Mouse (Mus musculus) gastrocnemius, postnatal 4 days (tissue): ENCODE results near the gene Rad51ap2. TPM values are rescaled to one million over a fixed set of nuclear protein-coding genes. Genes with fewer than 3 reads are reported as not detected.

Source experiments
- DNase-seq, 2 experiments: peaks; one replicate each; pipeline ENCODE4 v3.0.0; 2021 to 2022; ENCODE audit warnings: low spot score in 2 of 2, mixed read lengths in 2 of 2
- long read RNA-seq, 2 experiments: library from polyadenylated mRNA; stranded (forward); transcript quantifications; one replicate each; pipeline ENCODE4 v2.0.0; 2021
- total RNA-seq, 2 experiments: library from RNA; stranded (reverse); gene quantifications; 2 replicates each; pipeline ENCODE4 v1.2.3; 2021

Rad51ap2 gene
- under 1 TPM; 0.16 to 0.17 TPM for total RNA-seq
- long read RNA-seq, experiment 1, result 0 reads
- long read RNA-seq, experiment 2, result 0 reads

- DNase-seq, result peak; percentile 55 to 84
Measured at GRCm38 (mm10) chr12:11455549-11456194, at the start of gene Rad51ap2. Gene Rad51ap2, plus strand, starts transcription at chr12:11456079.

GRCm38 (mm10) chr12:11407679-11408078 lies 48.2 kb upstream of the Rad51ap2 start:
- DNase-seq, result no peak

GRCm38 (mm10) chr12:11418112-11418511 lies 37.8 kb upstream of the Rad51ap2 start:
- no peak for DNase-seq

- no peak for DNase-seq
Measured at GRCm38 (mm10) chr12:11427396-11427795, 28.5 kb upstream of the Rad51ap2 start.

- DNase-seq, result no peak
Measured at GRCm38 (mm10) chr12:11433126-11433525, 22.8 kb upstream of the Rad51ap2 start.

- DNase-seq, result no peak
Measured at GRCm38 (mm10) chr12:11433716-11434115, 22.2 kb upstream of the Rad51ap2 start.

- no peak for DNase-seq
Measured at GRCm38 (mm10) chr12:11434446-11434845, 21.4 kb upstream of the Rad51ap2 start.

GRCm38 (mm10) chr12:11435246-11436022 lies 20.4 kb upstream of the Rad51ap2 start:
- DNase-seq, result no peak

- DNase-seq, result no peak
Measured at GRCm38 (mm10) chr12:11436023-11436350, 19.9 kb upstream of the Rad51ap2 start.

GRCm38 (mm10) chr12:11436497-11437265 lies 19.2 kb upstream of the Rad51ap2 start, which contains the start of gene Vsnl1:
Gene Vsnl1, minus strand, starts transcription at chr12:11436613.
- peak; percentile 37 to 72 for DNase-seq

GRCm38 (mm10) chr12:11437266-11437906 lies 18.5 kb upstream of the Rad51ap2 start:
- DNase-seq, result peak; percentile 52 to 75

- DNase-seq, result no peak
Measured at GRCm38 (mm10) chr12:11437907-11438447, 17.9 kb upstream of the Rad51ap2 start.

GRCm38 (mm10) chr12:11454146-11454545 lies 1.7 kb upstream of the Rad51ap2 start:
- DNase-seq, result no peak

GRCm38 (mm10) chr12:11456213-11456612 lies 334 bp downstream of the Rad51ap2 start:
- DNase-seq, result no peak

GRCm38 (mm10) chr12:11456632-11457031 lies 753 bp downstream of the Rad51ap2 start:
- no peak for DNase-seq

Other genes starting within 250 kb of the Rad51ap2 start
- gene Msgn1, start 247.1 kb upstream of the Rad51ap2 start, total RNA-seq, result not detected
- gene Gen1, start 190.3 kb upstream of the Rad51ap2 start, total RNA-seq, result 1 to 10 TPM; 7.7 to 9.6 TPM
- 10 to 100 TPM; 69.8 to 86.3 TPM for gene Smc6, start 190.2 kb upstream of the Rad51ap2 start, total RNA-seq
- under 1 TPM; 0.13 to 0.37 TPM for gene Vsnl1, start 19.5 kb upstream of the Rad51ap2 start, total RNA-seq